Mouse (Mus musculus) limb, embryonic 10.5 days (tissue): Measurements from ENCODE around the gene Psmb4. TPM values are rescaled to one million over a fixed set of nuclear protein-coding genes. Genes with fewer than 3 reads are reported as not detected.

ENCODE experiments used
- polyA plus RNA-seq: library from polyadenylated mRNA; unstranded; fragments of >200 nt; fragmentation: Nextera tagmentation; extraction: Ambion mirVana; gene quantifications from 2 replicates; pipeline ENCODE4 v1.2.1, GENCODE M21; 2016

Psmb4 gene
- polyA plus RNA-seq, 1 experiment from 2014 or later, result 364 TPM

Other genes with a start within 250 kb of the Psmb4 start
- gene Gm10972, start 243.8 kb downstream of the Psmb4 start, polyA plus RNA-seq, result not detected in 2 replicates
- gene Tuft1, start 228.1 kb downstream of the Psmb4 start, polyA plus RNA-seq, result 4.1 and 4.5 TPM in 2 replicates
- gene Selenbp2, start 193.4 kb downstream of the Psmb4 start, polyA plus RNA-seq, result 0.60 TPM in 1 of 2 replicates, not detected in the other
- gene Cgn, start 100.5 kb downstream of the Psmb4 start, polyA plus RNA-seq, result 6.2 and 6.5 TPM in 2 replicates
- 17.7 and 21.4 TPM in 2 replicates for gene Pogz, start 49.4 kb downstream of the Psmb4 start, polyA plus RNA-seq
- gene Selenbp1, start 46.1 kb upstream of the Psmb4 start, polyA plus RNA-seq, result 8.5 and 12.5 TPM in 2 replicates
- 6.7 and 10.8 TPM in 2 replicates for gene Rfx5, start 67.1 kb upstream of the Psmb4 start, polyA plus RNA-seq
- 18.9 and 22.2 TPM in 2 replicates for gene Pi4kb, start 87.8 kb upstream of the Psmb4 start, polyA plus RNA-seq
- gene Zfp687, start 128.5 kb upstream of the Psmb4 start, polyA plus RNA-seq, result 38.6 and 40.8 TPM in 2 replicates
- 365 and 382 TPM in 2 replicates for gene Psmd4, start 155.7 kb upstream of the Psmb4 start, polyA plus RNA-seq
- 18.6 and 21.7 TPM in 2 replicates for gene Pip5k1a, start 220.0 kb upstream of the Psmb4 start, polyA plus RNA-seq
- 297 and 327 TPM in 2 replicates for gene Vps72, start 224.1 kb upstream of the Psmb4 start, polyA plus RNA-seq
- gene Tmod4, start 237.5 kb upstream of the Psmb4 start, polyA plus RNA-seq, result 1.2 and 1.4 TPM in 2 replicates
- gene Scnm1, start 247.1 kb upstream of the Psmb4 start, polyA plus RNA-seq, result 74.1 and 79.7 TPM in 2 replicates
- gene Lysmd1, start 247.1 kb upstream of the Psmb4 start, polyA plus RNA-seq, result 12.6 and 16.2 TPM in 2 replicates